Mouse (Mus musculus): ENCODE data around the gene Cnot1.

DNA sequence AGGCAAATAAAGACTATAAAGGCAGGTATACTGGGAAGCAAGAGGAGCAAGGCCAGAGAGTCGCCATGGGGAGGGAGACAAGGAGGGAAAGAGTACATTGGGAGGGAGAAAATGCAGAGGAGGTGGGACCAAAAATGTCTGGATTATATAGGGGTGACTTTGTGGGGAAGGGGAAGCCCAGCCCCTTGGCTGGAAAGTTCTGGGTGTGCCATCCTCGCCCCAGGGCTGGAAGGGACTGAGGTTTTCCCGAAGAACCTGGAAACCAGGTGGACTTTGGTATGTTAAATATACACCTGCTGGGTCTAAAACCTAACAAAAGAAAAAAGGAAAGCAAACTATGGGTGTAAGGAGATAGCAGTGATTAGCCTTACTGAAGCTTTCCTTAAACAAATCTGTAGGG lies 22.9 kb upstream of the Cnot1 start:
- TF ChIP-seq CTCF (IDR thresholded peaks at IDR 0.05; ENCODE audit: low read depth) (no peak), EP300 (optimal IDR thresholded peaks at IDR 0.05) (no peak)

Data from stomach, postnatal 0 days (tissue).